Mouse (Mus musculus): ENCODE measurements around the gene 6330403K07Rik. TPM values are rescaled to one million over a fixed set of nuclear protein-coding genes. Genes with fewer than 3 reads are reported as not detected.

6330403K07Rik gene
- polyA plus RNA-seq, 1 experiment: 184 TPM

DNA sequence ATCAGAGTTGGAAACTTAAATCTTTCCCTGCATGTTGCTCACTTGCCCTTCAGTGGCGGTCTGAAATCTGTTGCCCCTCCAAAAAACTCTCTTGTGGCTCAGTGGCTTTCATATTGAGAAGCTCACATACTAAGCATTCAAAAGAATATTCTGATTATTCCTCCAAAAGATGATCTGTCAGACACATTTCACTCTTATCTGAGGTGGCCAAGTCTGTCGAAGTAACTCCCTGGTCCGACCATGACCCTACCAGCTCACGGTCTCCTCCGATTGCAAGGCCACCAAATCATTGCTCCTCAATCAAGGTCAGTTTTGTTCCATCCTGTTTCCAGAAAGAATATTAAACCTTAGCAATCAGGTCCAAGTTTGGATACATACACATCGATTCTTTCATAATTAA is 26.3 kb downstream of the 6330403K07Rik start:
- no peaks in the 10 kb centered on the region for H3K27me3 ChIP-seq (ENCODE audit: control insufficient read depth, insufficient read depth, low read length)
- H3K4me1 ChIP-seq (ENCODE audit: control insufficient read depth, insufficient read depth, low read length): peaks cover 3% of the 10 kb centered on the region; the same call in 1 of the 2 replicates
- no peak overlapping the region for H3K4me3 ChIP-seq (replicated peaks; ENCODE audit: insufficient read depth, low read depth, low read length)
- no peak overlapping the region for H3K27ac ChIP-seq (ENCODE audit: insufficient read depth, low read length)
- DNase-seq: no peak
- TF ChIP-seq CTCF (IDR thresholded peaks at IDR 0.05; ENCODE audit: borderline replicate concordance, insufficient read depth, low read depth, low read length): no peak
- TF ChIP-seq POLR2A (IDR thresholded peaks at IDR 0.05; ENCODE audit: borderline replicate concordance, insufficient read depth, low read length): no peak
- WGBS: 94% methylated on average over 6 of the region's 6 CpGs

DNA sequence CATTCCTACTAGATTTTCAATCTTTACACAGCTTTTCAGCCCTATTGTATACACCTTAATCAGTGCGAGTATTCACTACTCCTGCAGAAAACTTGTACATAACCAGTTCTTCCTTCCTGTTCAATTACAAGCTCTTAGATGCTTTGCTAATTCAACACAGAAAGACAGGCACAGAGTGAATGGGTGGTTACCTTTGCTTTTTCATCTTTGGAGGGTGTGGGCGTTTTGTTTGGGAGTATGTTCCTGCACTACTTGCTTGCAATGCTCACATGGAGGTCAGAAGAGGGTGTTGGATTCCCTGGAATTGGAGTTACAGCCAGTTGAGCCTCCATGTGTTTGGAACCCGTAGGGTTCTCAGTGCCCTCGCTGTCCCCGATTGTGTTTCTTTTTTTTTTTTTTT is 28.3 kb downstream of the 6330403K07Rik start:
- peaks cover 3% of the 10 kb centered on the region; the same call in 1 of the 2 replicates for H3K4me1 ChIP-seq (ENCODE audit: control insufficient read depth, insufficient read depth, low read length)
- whole genome bisulfite sequencing: 47% methylated on average over 5 of the region's 5 CpGs
- peak overlapping the region; percentile 67 for H3K4me3 ChIP-seq (replicated peaks; ENCODE audit: insufficient read depth, low read depth, low read length)
- H3K27me3 ChIP-seq (ENCODE audit: control insufficient read depth, insufficient read depth, low read length): no peaks in the 10 kb centered on the region
- no peak for DNase-seq
- no peak for TF ChIP-seq POLR2A (IDR thresholded peaks at IDR 0.05; ENCODE audit: borderline replicate concordance, insufficient read depth, low read length)
- no peak for TF ChIP-seq CTCF (IDR thresholded peaks at IDR 0.05; ENCODE audit: borderline replicate concordance, insufficient read depth, low read depth, low read length)
- no peak overlapping the region for H3K27ac ChIP-seq (ENCODE audit: insufficient read depth, low read length)

DNA sequence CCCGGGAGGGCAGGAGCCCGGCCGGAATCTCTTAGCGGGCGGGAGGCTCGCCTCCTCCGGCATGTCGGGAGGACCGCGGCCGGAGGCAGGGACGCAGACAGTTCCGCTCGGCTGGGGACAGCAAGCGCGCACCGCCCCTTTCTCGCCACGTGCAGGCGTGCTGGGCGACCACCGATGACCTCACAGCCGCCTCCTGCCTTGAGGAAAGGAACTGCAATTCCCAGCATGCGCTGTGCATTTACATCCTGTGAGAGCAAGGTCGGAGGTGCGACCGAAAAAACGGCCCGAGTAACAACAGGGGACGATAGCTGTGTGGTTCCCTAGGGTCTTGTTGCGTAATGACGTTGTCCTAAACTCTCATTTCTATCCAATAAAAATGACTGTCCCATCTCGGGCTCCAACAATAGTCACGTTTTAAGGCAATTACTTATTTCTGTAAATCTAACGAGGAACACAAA is 29.0 kb downstream of the 6330403K07Rik start, which contains the start of gene Dhx33:
Gene Dhx33, minus strand, starts transcription at position 122 of the 458 bp plus-strand sequence.
- under 1% methylated on average over 35 of the region's 35 CpGs for WGBS
- H3K4me3 ChIP-seq (replicated peaks; ENCODE audit: insufficient read depth, low read depth, low read length): peak within 1 kb of the TSS; percentile 67
- no peaks in the 10 kb centered on the region for H3K27me3 ChIP-seq (ENCODE audit: control insufficient read depth, insufficient read depth, low read length)
- TF ChIP-seq POLR2A (IDR thresholded peaks at IDR 0.05; ENCODE audit: borderline replicate concordance, insufficient read depth, low read length) (peak; percentile 41; the same call in 1 of the 2 replicates), CTCF (IDR thresholded peaks at IDR 0.05; ENCODE audit: borderline replicate concordance, insufficient read depth, low read depth, low read length) (no peak)
- peaks cover 3% of the 10 kb centered on the region; the same call in 1 of the 2 replicates for H3K4me1 ChIP-seq (ENCODE audit: control insufficient read depth, insufficient read depth, low read length)
- DNase-seq: peak; percentile 97
- H3K27ac ChIP-seq (ENCODE audit: insufficient read depth, low read length): no peak within 1 kb of the TSS

DNA sequence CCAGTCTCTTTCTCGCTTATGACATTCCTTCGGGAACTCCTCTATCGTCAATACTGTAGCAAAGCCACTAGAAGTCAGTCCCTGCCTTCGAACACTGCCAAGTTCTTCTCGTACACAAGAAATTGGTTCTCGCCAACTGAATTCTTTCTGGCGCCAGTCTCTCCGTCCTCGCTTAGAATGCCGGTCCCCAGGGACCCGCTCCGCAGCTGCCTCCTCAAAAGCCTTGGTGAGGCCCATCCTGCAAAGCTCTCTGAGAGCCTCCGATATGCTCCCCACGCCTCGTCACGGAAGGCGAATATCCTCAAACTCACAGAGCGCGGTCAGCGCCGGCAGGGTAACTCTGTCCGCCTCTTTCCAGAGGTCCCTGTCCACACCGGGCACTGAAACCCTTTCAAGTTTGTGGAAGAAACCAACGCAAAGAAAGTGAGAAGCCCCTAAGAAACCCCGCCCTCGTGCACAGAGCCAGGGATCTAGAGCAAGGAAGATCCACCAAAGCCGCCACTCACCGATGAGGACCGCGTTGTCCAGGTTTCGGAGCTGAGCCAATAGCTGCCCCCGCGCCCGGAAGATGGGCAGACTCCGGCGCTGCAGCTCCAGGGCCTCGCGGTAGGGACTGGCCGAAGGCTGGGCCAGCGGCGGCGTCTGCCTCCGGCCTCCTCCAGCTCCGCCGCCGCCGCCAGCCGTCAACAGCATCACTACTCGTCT is 29.6 kb downstream of the 6330403K07Rik start:
- TF ChIP-seq CTCF (IDR thresholded peaks at IDR 0.05; ENCODE audit: borderline replicate concordance, insufficient read depth, low read depth, low read length): no peak
- no peak for TF ChIP-seq POLR2A (IDR thresholded peaks at IDR 0.05; ENCODE audit: borderline replicate concordance, insufficient read depth, low read length)
- no peaks in the 10 kb centered on the region for H3K27me3 ChIP-seq (ENCODE audit: control insufficient read depth, insufficient read depth, low read length)
- H3K27ac ChIP-seq (ENCODE audit: insufficient read depth, low read length): no peak overlapping the region
- under 1% methylated on average over 49 of the region's 49 CpGs for WGBS
- DNase-seq: peak in 1 of 2 experiments; percentile 15
- peak overlapping the region; percentile 67 for H3K4me3 ChIP-seq (replicated peaks; ENCODE audit: insufficient read depth, low read depth, low read length)
- H3K4me1 ChIP-seq (ENCODE audit: control insufficient read depth, insufficient read depth, low read length): peaks cover 3% of the 10 kb centered on the region; the same call in 1 of the 2 replicates

DNA sequence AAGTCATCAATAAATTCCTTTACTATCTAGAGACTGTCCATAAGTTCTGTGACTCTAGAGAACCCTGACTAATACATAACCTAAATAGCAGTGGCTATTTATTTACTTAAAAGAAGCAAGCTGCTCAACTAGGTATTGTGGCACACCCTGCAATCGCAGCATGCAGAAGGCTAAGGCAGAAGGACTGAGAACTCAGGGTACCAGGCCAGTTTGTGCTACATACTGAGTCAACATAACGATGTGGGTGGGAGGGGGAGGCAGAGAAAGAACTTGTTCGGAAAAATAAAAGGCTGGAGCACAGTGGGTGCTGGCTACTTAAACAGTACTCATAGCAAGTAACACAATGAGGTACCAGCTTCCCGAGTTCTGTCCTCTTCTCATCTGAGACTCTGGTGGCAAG is 32.1 kb downstream of the 6330403K07Rik start:
- DNase-seq: no peak
- no peak for TF ChIP-seq POLR2A (IDR thresholded peaks at IDR 0.05; ENCODE audit: borderline replicate concordance, insufficient read depth, low read length)
- no peak for TF ChIP-seq CTCF (IDR thresholded peaks at IDR 0.05; ENCODE audit: borderline replicate concordance, insufficient read depth, low read depth, low read length)
- Histone ChIP-seq H3K27me3 (ENCODE audit: control insufficient read depth, insufficient read depth, low read length) (no peaks in the 10 kb centered on the region), H3K27ac (ENCODE audit: insufficient read depth, low read length) (no peak overlapping the region), H3K4me1 (ENCODE audit: control insufficient read depth, insufficient read depth, low read length) (peaks cover 3% of the 10 kb centered on the region; the same call in 1 of the 2 replicates), H3K4me3 (replicated peaks; ENCODE audit: insufficient read depth, low read depth, low read length) (no peak overlapping the region)
- WGBS: 78% methylated on average over 4 of the region's 4 CpGs

DNA sequence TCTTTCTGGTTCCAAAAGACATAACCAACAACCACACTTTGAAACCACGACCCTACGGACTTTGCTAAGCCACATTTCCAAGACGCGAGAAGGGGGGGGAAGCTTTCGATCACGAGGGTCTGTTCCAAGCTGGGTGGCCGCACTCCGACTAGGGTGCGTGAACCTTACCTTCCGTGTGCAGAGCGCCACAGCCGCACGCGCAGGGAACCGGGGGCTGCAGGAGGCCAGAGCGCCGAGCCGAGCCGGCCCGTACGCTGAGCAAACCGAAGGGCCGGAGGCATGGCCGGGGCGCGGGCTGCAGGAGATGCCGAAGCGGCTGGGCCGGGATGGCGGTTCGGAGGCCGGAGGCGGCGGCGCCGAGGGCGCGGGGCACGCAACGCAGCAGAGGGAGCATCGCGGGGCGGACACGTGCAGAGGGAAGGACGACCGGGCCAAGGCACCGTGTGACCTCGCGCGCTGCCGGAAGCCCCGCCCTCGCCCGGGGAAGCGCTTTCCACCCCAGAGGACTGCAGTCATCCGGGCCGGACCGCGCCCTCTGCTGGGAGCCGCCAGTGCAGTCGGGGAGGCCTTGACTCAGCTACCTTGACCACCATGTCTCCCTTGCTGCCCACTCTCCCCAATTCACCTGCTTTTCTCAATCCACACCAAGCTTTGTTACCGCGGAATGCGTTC is 50.6 kb downstream of the 6330403K07Rik start, which contains the start of gene C1qbp:
Gene C1qbp, minus strand, starts transcription at position 470 of the 672 bp plus-strand sequence.
- DNase-seq: peak; percentile 92 to 94
- Histone ChIP-seq H3K4me1 (ENCODE audit: control insufficient read depth, insufficient read depth, low read length) (no peaks in the 10 kb centered on the region), H3K4me3 (replicated peaks; ENCODE audit: insufficient read depth, low read depth, low read length) (peak within 1 kb of the TSS; percentile 91), H3K27me3 (ENCODE audit: control insufficient read depth, insufficient read depth, low read length) (no peaks in the 10 kb centered on the region), H3K27ac (ENCODE audit: insufficient read depth, low read length) (no peak within 1 kb of the TSS)
- TF ChIP-seq CTCF (IDR thresholded peaks at IDR 0.05; ENCODE audit: borderline replicate concordance, insufficient read depth, low read depth, low read length) (peak; percentile 84), POLR2A (IDR thresholded peaks at IDR 0.05; ENCODE audit: borderline replicate concordance, insufficient read depth, low read length) (peak; percentile 57; the same call in 1 of the 2 replicates)
- WGBS: under 1% methylated on average over 64 of the region's 64 CpGs

DNA sequence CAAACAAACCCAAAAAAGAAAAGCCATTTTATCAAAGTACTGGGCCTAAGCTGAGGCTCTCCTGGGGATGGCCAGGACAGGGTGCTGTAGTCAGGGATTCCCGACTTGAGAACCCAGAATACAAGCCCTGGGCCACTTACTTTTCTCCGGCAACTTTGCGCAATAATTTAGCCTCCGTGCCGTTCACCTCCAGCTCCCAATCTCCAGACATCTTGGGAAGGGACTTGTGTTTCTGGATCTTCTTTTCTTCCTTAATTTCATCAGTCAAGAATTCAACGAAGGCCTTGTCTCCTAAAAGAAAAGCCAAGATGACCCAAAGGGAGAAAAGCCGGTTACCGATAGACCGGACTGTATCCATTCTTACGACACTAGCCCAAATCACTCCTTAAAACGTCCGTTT is 51.3 kb downstream of the 6330403K07Rik start:
- no peak for DNase-seq
- 6% methylated on average over 12 of the region's 12 CpGs for whole genome bisulfite sequencing

More for the DNA sequence above, 51.3 kb downstream of the 6330403K07Rik start:
- Histone ChIP-seq H3K27ac (ENCODE audit: insufficient read depth, low read length) (no peak overlapping the region), H3K4me3 (replicated peaks; ENCODE audit: insufficient read depth, low read depth, low read length) (peak overlapping the region; percentile 91), H3K4me1 (ENCODE audit: control insufficient read depth, insufficient read depth, low read length) (no peaks in the 10 kb centered on the region), H3K27me3 (ENCODE audit: control insufficient read depth, insufficient read depth, low read length) (no peaks in the 10 kb centered on the region)
- TF ChIP-seq CTCF (IDR thresholded peaks at IDR 0.05; ENCODE audit: borderline replicate concordance, insufficient read depth, low read depth, low read length) (no peak), POLR2A (IDR thresholded peaks at IDR 0.05; ENCODE audit: borderline replicate concordance, insufficient read depth, low read length) (no peak)

Other genes starting within 250 kb of the 6330403K07Rik start
- 0.10 TPM in 1 of 2 replicates, not detected in the other for gene Scimp, start 220.9 kb downstream of the 6330403K07Rik start, polyA plus RNA-seq (2012; rRNA removed)
- 35.4 and 35.9 TPM in 2 replicates for gene Rabep1, start 188.7 kb downstream of the 6330403K07Rik start, polyA plus RNA-seq (2012; rRNA removed)
- gene Nup88, start 63.5 kb downstream of the 6330403K07Rik start, polyA plus RNA-seq (2012; rRNA removed): 79.1 and 80.8 TPM in 2 replicates
- gene Rpain, start 63.3 kb downstream of the 6330403K07Rik start, polyA plus RNA-seq (2012; rRNA removed): 56.9 and 58.1 TPM in 2 replicates
- 102 and 107 TPM in 2 replicates for gene C1qbp, start 50.5 kb downstream of the 6330403K07Rik start, polyA plus RNA-seq (2012; rRNA removed)
- gene Dhx33, start 29.1 kb downstream of the 6330403K07Rik start, polyA plus RNA-seq (2012; rRNA removed): 22.1 and 25.5 TPM in 2 replicates
- gene Mis12, start 13.9 kb downstream of the 6330403K07Rik start, polyA plus RNA-seq (2012; rRNA removed): 13.7 and 15.2 TPM in 2 replicates
- 16.9 and 17.3 TPM in 2 replicates for gene Derl2, start 13.7 kb downstream of the 6330403K07Rik start, polyA plus RNA-seq (2012; rRNA removed)
- gene Nlrp1a, start 111.2 kb upstream of the 6330403K07Rik start, polyA plus RNA-seq (2012; rRNA removed): not detected in 2 replicates
- 0.13 and 0.24 TPM in 2 replicates for gene Nlrp1b, start 197.2 kb upstream of the 6330403K07Rik start, polyA plus RNA-seq (2012; rRNA removed)

All from cerebellum, adult 2 months (tissue).